Mouse (Mus musculus): Measurements from ENCODE around the gene Arnt2. TPM values are rescaled to one million over a fixed set of nuclear protein-coding genes. Genes with fewer than 3 reads are reported as not detected.

The Arnt2 gene
- polyA plus RNA-seq (2014; fragmentation: Nextera tagmentation; extraction: Ambion mirVana) = 5.8 and 8.0 TPM in 2 replicates

GRCm38 (mm10) chr7:84409896-84410521 lies at the start of gene Arnt2:
Gene Arnt2, minus strand, starts transcription at chr7:84410176.
- H3K9ac ChIP-seq (ENCODE audit: low read length) = peak within 1 kb of the TSS; percentile 85
- H3K4me2 ChIP-seq (ENCODE audit: low read length) = peak within 1 kb of the TSS; percentile 78
- WGBS = under 1% methylated on average over 66 of the region's 69 CpGs
- H3K27me3 ChIP-seq (replicated peaks; ENCODE audit: control insufficient read depth, insufficient read depth, low read length) = no peaks in the 10 kb centered on the region
- H3K27ac ChIP-seq (ENCODE audit: low read depth) = peak within 1 kb of the TSS; percentile 65
- H3K9me3 ChIP-seq (ENCODE audit: control insufficient read depth, low read length) = no peaks in the 10 kb centered on the region
- H3K36me3 ChIP-seq (ENCODE audit: control insufficient read depth, insufficient read depth, low read length) = no peaks in the 10 kb centered on the region
- DNase-seq (ENCODE audit: low spot score) (peak; percentile 84), ATAC-seq (replicated peaks; ENCODE audit: low FRiP score, low TSS enrichment, low read depth) (peak; percentile 80)
- peaks cover 5% of the 10 kb centered on the region; the same call in 1 of the 2 replicates for H3K4me1 ChIP-seq (replicated peaks; ENCODE audit: control insufficient read depth, insufficient read depth, low read length)
- H3K4me3 ChIP-seq (ENCODE audit: low read depth, low read length) = peak within 1 kb of the TSS; percentile 56

DNA sequence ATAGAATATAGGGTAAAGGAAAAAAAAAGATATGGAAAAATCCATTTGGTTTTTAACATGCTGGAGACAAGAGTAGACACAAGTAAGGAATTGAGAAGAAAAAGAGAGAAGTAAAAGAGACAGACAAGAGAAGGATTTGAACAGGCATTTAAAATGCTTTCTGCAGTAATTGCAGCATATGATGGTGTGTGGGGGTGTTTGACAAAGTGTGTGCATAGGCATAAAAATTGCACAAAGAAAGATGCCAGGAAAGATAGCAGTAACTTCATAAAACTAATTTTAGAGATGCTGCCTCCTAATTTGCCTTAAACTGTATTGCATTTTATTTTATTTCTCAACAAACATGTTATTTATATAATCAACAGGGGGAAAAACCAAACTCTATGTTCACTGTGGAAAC lies 41.7 kb upstream of the Arnt2 start:
- no peaks in the 10 kb centered on the region for H3K36me3 ChIP-seq (ENCODE audit: control insufficient read depth, insufficient read depth, low read length)
- no peak for DNase-seq (ENCODE audit: low spot score)
- H3K9ac ChIP-seq (ENCODE audit: low read length) = no peak overlapping the region
- no peak overlapping the region for H3K4me3 ChIP-seq (ENCODE audit: low read depth, low read length)
- no peak for ATAC-seq (replicated peaks; ENCODE audit: low FRiP score, low TSS enrichment, low read depth)
- H3K27ac ChIP-seq (ENCODE audit: low read depth) = no peak overlapping the region
- H3K4me1 ChIP-seq (replicated peaks; ENCODE audit: control insufficient read depth, insufficient read depth, low read length) = no peaks in the 10 kb centered on the region
- H3K9me3 ChIP-seq (ENCODE audit: control insufficient read depth, low read length) = no peaks in the 10 kb centered on the region
- H3K4me2 ChIP-seq (ENCODE audit: low read length) = no peak overlapping the region
- no peaks in the 10 kb centered on the region for H3K27me3 ChIP-seq (replicated peaks; ENCODE audit: control insufficient read depth, insufficient read depth, low read length)

DNA sequence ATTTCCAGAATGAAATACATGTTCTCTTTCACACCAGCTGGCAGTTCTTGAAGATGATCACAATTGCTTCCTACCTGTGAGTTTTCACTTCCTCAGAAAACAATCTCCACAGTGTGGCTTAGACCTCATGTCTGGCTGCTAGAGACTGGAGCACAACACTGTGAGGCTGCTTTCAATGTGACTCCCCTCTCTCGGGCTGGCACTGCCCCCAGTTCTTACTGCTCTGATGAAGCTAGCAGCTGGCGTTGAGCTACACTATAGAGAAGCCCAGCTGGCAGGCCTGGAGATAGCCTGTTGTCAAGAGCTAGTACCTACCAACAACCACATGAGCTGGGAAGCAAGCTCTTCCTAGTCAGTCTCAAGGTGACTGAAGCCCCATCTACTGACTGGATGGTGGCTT lies 39.1 kb upstream of the Arnt2 start:
- no peaks in the 10 kb centered on the region for H3K27me3 ChIP-seq (replicated peaks; ENCODE audit: control insufficient read depth, insufficient read depth, low read length)
- DNase-seq (ENCODE audit: low spot score) = no peak
- no peak overlapping the region for H3K4me3 ChIP-seq (ENCODE audit: low read depth, low read length)

GRCm38 (mm10) chr7:84448512-84448911 lies 38.5 kb upstream of the Arnt2 start:
- Histone ChIP-seq H3K27me3 (replicated peaks; ENCODE audit: control insufficient read depth, insufficient read depth, low read length) (no peaks in the 10 kb centered on the region), H3K9me3 (ENCODE audit: control insufficient read depth, low read length) (no peaks in the 10 kb centered on the region), H3K4me3 (ENCODE audit: low read depth, low read length) (no peak overlapping the region), H3K4me1 (replicated peaks; ENCODE audit: control insufficient read depth, insufficient read depth, low read length) (no peaks in the 10 kb centered on the region), H3K36me3 (ENCODE audit: control insufficient read depth, insufficient read depth, low read length) (no peaks in the 10 kb centered on the region), H3K4me2 (ENCODE audit: low read length) (no peak overlapping the region), H3K27ac (ENCODE audit: low read depth) (no peak overlapping the region), H3K9ac (ENCODE audit: low read length) (no peak overlapping the region)
- no peak for ATAC-seq (replicated peaks; ENCODE audit: low FRiP score, low TSS enrichment, low read depth)
- no peak for DNase-seq (ENCODE audit: low spot score)

More for the DNA sequence above, 39.1 kb upstream of the Arnt2 start:
- no peak overlapping the region for H3K27ac ChIP-seq (ENCODE audit: low read depth)
- H3K36me3 ChIP-seq (ENCODE audit: control insufficient read depth, insufficient read depth, low read length) = no peaks in the 10 kb centered on the region
- no peaks in the 10 kb centered on the region for H3K4me1 ChIP-seq (replicated peaks; ENCODE audit: control insufficient read depth, insufficient read depth, low read length)
- no peak overlapping the region for H3K4me2 ChIP-seq (ENCODE audit: low read length)
- no peak overlapping the region for H3K9ac ChIP-seq (ENCODE audit: low read length)
- WGBS = 77% methylated on average over 2 of the region's 2 CpGs
- H3K9me3 ChIP-seq (ENCODE audit: control insufficient read depth, low read length) = no peaks in the 10 kb centered on the region
- ATAC-seq (replicated peaks; ENCODE audit: low FRiP score, low TSS enrichment, low read depth) = no peak

GRCm38 (mm10) chr7:84447740-84448435 lies 37.9 kb upstream of the Arnt2 start:
- Histone ChIP-seq H3K27ac (ENCODE audit: low read depth) (no peak overlapping the region), H3K4me3 (ENCODE audit: low read depth, low read length) (no peak overlapping the region), H3K36me3 (ENCODE audit: control insufficient read depth, insufficient read depth, low read length) (no peaks in the 10 kb centered on the region), H3K4me1 (replicated peaks; ENCODE audit: control insufficient read depth, insufficient read depth, low read length) (no peaks in the 10 kb centered on the region), H3K4me2 (ENCODE audit: low read length) (no peak overlapping the region), H3K27me3 (replicated peaks; ENCODE audit: control insufficient read depth, insufficient read depth, low read length) (no peaks in the 10 kb centered on the region), H3K9me3 (ENCODE audit: control insufficient read depth, low read length) (no peaks in the 10 kb centered on the region), H3K9ac (ENCODE audit: low read length) (no peak overlapping the region)
- WGBS = 76% methylated on average over 5 of the region's 5 CpGs
- no peak for ATAC-seq (replicated peaks; ENCODE audit: low FRiP score, low TSS enrichment, low read depth)
- no peak for DNase-seq (ENCODE audit: low spot score)

DNA sequence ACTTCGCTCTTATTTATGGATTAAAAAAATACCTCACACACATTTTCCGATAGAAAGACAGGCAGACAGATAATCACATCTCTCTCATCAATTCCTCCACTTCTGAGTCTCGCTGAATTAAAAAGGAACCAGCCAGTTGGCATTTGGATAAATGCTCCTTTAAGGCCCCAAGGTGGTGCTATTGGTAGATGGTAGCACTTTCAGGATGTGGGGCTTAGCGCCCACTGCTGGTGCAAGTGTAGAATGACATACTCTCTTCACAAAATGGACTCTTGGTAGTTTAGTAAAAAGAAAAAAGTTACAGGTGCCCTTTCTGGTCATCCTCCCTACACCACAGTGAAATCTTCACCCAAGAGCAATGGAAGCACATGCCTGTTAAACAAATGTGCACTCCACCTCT lies 37.1 kb upstream of the Arnt2 start:
- no peak overlapping the region for H3K4me2 ChIP-seq (ENCODE audit: low read length)
- H3K4me3 ChIP-seq (ENCODE audit: low read depth, low read length) = no peak overlapping the region
- WGBS = 27% methylated on average over 4 of the region's 4 CpGs
- H3K27me3 ChIP-seq (replicated peaks; ENCODE audit: control insufficient read depth, insufficient read depth, low read length) = no peaks in the 10 kb centered on the region
- ATAC-seq (replicated peaks; ENCODE audit: low FRiP score, low TSS enrichment, low read depth) (no peak), DNase-seq (ENCODE audit: low spot score) (no peak)
- no peaks in the 10 kb centered on the region for H3K36me3 ChIP-seq (ENCODE audit: control insufficient read depth, insufficient read depth, low read length)
- H3K9me3 ChIP-seq (ENCODE audit: control insufficient read depth, low read length) = no peaks in the 10 kb centered on the region
- H3K4me1 ChIP-seq (replicated peaks; ENCODE audit: control insufficient read depth, insufficient read depth, low read length) = no peaks in the 10 kb centered on the region
- H3K27ac ChIP-seq (ENCODE audit: low read depth) = no peak overlapping the region
- no peak overlapping the region for H3K9ac ChIP-seq (ENCODE audit: low read length)

DNA sequence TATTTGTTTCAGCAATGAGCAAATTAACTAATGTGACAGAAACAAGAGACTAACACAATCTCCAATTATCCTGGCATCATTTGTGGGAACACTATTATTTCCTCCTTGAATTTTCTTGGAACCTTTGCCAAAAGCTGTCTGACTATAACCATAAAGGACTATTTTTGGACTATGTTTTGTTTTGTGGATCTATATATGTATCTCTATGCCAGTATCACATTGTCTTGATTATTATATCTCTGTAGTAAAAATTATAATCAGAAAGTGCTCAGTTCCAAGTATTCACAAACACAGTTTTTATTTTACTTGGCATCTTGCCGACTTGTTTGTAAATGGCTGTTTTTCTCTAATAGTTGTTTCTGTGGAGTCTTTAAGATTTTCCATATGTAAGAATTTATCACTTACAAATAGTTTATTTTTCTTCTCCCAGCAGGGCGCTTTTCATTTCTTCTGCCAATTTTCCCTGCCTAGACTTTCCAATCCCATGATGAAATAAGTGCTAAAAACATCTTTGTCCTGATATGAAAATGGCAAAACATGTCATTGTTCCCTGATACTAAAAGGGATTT lies 32.5 kb upstream of the Arnt2 start:
- H3K4me1 ChIP-seq (replicated peaks; ENCODE audit: control insufficient read depth, insufficient read depth, low read length) = no peaks in the 10 kb centered on the region
- H3K4me2 ChIP-seq (ENCODE audit: low read length) = no peak overlapping the region
- WGBS = 90% methylated on average over 2 of the region's 2 CpGs
- H3K27me3 ChIP-seq (replicated peaks; ENCODE audit: control insufficient read depth, insufficient read depth, low read length) = no peaks in the 10 kb centered on the region
- H3K36me3 ChIP-seq (ENCODE audit: control insufficient read depth, insufficient read depth, low read length) = no peaks in the 10 kb centered on the region
- H3K9me3 ChIP-seq (ENCODE audit: control insufficient read depth, low read length) = no peaks in the 10 kb centered on the region
- DNase-seq (ENCODE audit: low spot score) (no peak), ATAC-seq (replicated peaks; ENCODE audit: low FRiP score, low TSS enrichment, low read depth) (no peak)
- H3K27ac ChIP-seq (ENCODE audit: low read depth) = no peak overlapping the region
- no peak overlapping the region for H3K9ac ChIP-seq (ENCODE audit: low read length)
- no peak overlapping the region for H3K4me3 ChIP-seq (ENCODE audit: low read depth, low read length)

DNA sequence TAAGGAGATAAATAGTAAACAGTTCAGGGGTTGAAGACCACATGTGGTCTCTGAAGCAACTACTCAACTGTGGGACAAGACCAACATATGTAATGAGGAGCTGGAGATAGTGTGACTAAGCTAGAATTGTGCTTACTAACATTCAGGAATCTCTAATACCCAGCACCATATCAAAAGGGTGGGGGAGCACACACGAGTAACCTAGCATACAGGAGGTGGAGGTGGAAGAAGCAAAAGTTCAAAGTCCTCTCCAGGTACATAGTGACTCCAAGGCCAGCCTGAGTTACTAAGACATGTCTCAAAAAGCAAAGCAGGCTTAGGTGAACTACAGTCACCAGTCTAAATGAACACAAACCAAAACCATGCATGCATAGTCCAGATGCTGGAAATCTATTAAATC lies 29.6 kb upstream of the Arnt2 start:
- no peaks in the 10 kb centered on the region for H3K36me3 ChIP-seq (ENCODE audit: control insufficient read depth, insufficient read depth, low read length)
- no peaks in the 10 kb centered on the region for H3K9me3 ChIP-seq (ENCODE audit: control insufficient read depth, low read length)
- no peak overlapping the region for H3K4me3 ChIP-seq (ENCODE audit: low read depth, low read length)
- WGBS = 65% methylated on average over 1 of the region's 1 CpGs
- no peak overlapping the region for H3K27ac ChIP-seq (ENCODE audit: low read depth)
- H3K4me1 ChIP-seq (replicated peaks; ENCODE audit: control insufficient read depth, insufficient read depth, low read length) = no peaks in the 10 kb centered on the region
- H3K27me3 ChIP-seq (replicated peaks; ENCODE audit: control insufficient read depth, insufficient read depth, low read length) = no peaks in the 10 kb centered on the region
- ATAC-seq (replicated peaks; ENCODE audit: low FRiP score, low TSS enrichment, low read depth) (no peak), DNase-seq (ENCODE audit: low spot score) (no peak)
- no peak overlapping the region for H3K9ac ChIP-seq (ENCODE audit: low read length)
- no peak overlapping the region for H3K4me2 ChIP-seq (ENCODE audit: low read length)

- no peaks in the 10 kb centered on the region for H3K9me3 ChIP-seq (ENCODE audit: control insufficient read depth, low read length)
- ATAC-seq (replicated peaks; ENCODE audit: low FRiP score, low TSS enrichment, low read depth) = no peak
Measured at GRCm38 (mm10) chr7:84434901-84435300, 24.9 kb upstream of the Arnt2 start.

More at GRCm38 (mm10) chr7:84434901-84435300, 24.9 kb upstream of the Arnt2 start:
- WGBS = 54% methylated on average over 2 of the region's 2 CpGs
- no peak overlapping the region for H3K4me2 ChIP-seq (ENCODE audit: low read length)
- no peaks in the 10 kb centered on the region for H3K27me3 ChIP-seq (replicated peaks; ENCODE audit: control insufficient read depth, insufficient read depth, low read length)
- no peaks in the 10 kb centered on the region for H3K4me1 ChIP-seq (replicated peaks; ENCODE audit: control insufficient read depth, insufficient read depth, low read length)
- no peak for DNase-seq (ENCODE audit: low spot score)
- no peak overlapping the region for H3K4me3 ChIP-seq (ENCODE audit: low read depth, low read length)
- H3K36me3 ChIP-seq (ENCODE audit: control insufficient read depth, insufficient read depth, low read length) = no peaks in the 10 kb centered on the region
- no peak overlapping the region for H3K27ac ChIP-seq (ENCODE audit: low read depth)
- no peak overlapping the region for H3K9ac ChIP-seq (ENCODE audit: low read length)

All from intestine, embryonic 14.5 days (tissue).